Mouse (Mus musculus) urinary bladder, adult 18-20 months (tissue): ENCODE results near the gene Bora.
"Not testable (repeated sequence)": the region's sequence is repeated elsewhere in the genome, so short reads cannot be mapped to it uniquely, and the experiment has no call there.

ENCODE experiments used
- DNase-seq, 2 experiments: peaks; one replicate each; pipeline ENCODE4 v3.0.0; 2022; ENCODE audit warnings: low spot score in 2 of 2, mixed read lengths in 2 of 2

Bora gene

GRCm38 (mm10) chr14:99046031-99046781, at the start of gene Bora, which contains the start of gene Mzt1:
Bora (plus strand) TSS chr14:99046222.
Mzt1 (minus strand) TSS chr14:99046134.
- peak; percentile 83 to 85 for DNase-seq

- DNase-seq = no peak
These were observed 35.6 kb upstream of the Bora start for GRCm38 (mm10) chr14:99010224-99010919.

- DNase-seq = no peak
These were observed 35.1 kb upstream of the Bora start for GRCm38 (mm10) chr14:99010920-99011313.

GRCm38 (mm10) chr14:99018691-99019090, 27.3 kb upstream of the Bora start:
- no peak for DNase-seq

- DNase-seq = no peak
These were observed 26.8 kb upstream of the Bora start for GRCm38 (mm10) chr14:99019136-99019808.

GRCm38 (mm10) chr14:99022346-99023086, 23.5 kb upstream of the Bora start:
- DNase-seq = no peak

- no peak for DNase-seq
These were observed 16.0 kb upstream of the Bora start for GRCm38 (mm10) chr14:99029987-99030386.

- no peak for DNase-seq
These were observed 14.6 kb upstream of the Bora start for GRCm38 (mm10) chr14:99031337-99031873.

- DNase-seq = no peak
These were observed 13.4 kb upstream of the Bora start for GRCm38 (mm10) chr14:99032596-99032995.

GRCm38 (mm10) chr14:99034851-99035250, 11.2 kb upstream of the Bora start:
- not testable (repeated sequence) for DNase-seq

GRCm38 (mm10) chr14:99036039-99036438, 10.0 kb upstream of the Bora start:
- no peak for DNase-seq

- no peak for DNase-seq
These were observed 8.3 kb upstream of the Bora start for GRCm38 (mm10) chr14:99037703-99038102.

GRCm38 (mm10) chr14:99039308-99039707, 6.7 kb upstream of the Bora start:
- DNase-seq = not testable (repeated sequence)

- DNase-seq = no peak
These were observed 4.6 kb upstream of the Bora start for GRCm38 (mm10) chr14:99041416-99041815.

- DNase-seq = no peak
These were observed 2.5 kb upstream of the Bora start for GRCm38 (mm10) chr14:99043499-99043898.

GRCm38 (mm10) chr14:99044096-99044495, 1.9 kb upstream of the Bora start:
- no peak for DNase-seq

GRCm38 (mm10) chr14:99044718-99045117, 1.3 kb upstream of the Bora start:
- no peak for DNase-seq

- peak in 1 of 2 experiments; percentile 75 for DNase-seq
These were observed 518 bp upstream of the Bora start for GRCm38 (mm10) chr14:99045378-99046030.

GRCm38 (mm10) chr14:99046782-99047181, 760 bp downstream of the Bora start:
- DNase-seq = no peak

- DNase-seq = no peak
These were observed 13.1 kb downstream of the Bora start for GRCm38 (mm10) chr14:99058959-99059586.
